Mouse (Mus musculus) liver, embryonic 14.5 days (tissue): ENCODE results near the gene Hhat. TPM values are rescaled to one million over a fixed set of nuclear protein-coding genes. Genes with fewer than 3 reads are reported as not detected.

ENCODE experiments used
- ATAC-seq: fragments of 200-750 bp; cut with Nextera tagmentation; 2 replicates; pipeline ENCODE4 v1.8.0; 2017; ENCODE audit warnings: moderate number of reproducible peaks, mild to moderate bottlenecking, moderate library complexity; ENCODE audit not compliant: insufficient read depth
- DNase-seq, 3 experiments: peaks; one replicate each; pipeline ENCODE4 v3.0.0-alpha.2; 2012 to 2013; ENCODE audit warnings: low read depth in 3 of 3, low spot score in 3 of 3
- H3K27ac ChIP-seq: fragments of 300-500 bp; sonication (generic); 2 replicates; pipeline ENCODE4 v1.5.1; 2014; ENCODE audit warnings: moderate library complexity, mild to moderate bottlenecking, control low read depth, inconsistent platforms
- H3K27me3 ChIP-seq: fragments of 300-500 bp; sonication (generic); 2 replicates; pipeline ENCODE4 v1.6.1; 2014; ENCODE audit warnings: mild to moderate bottlenecking, low read length, moderate library complexity; ENCODE audit not compliant: control insufficient read depth, insufficient read depth
- H3K36me3 ChIP-seq: fragments of 300-500 bp; sonication (generic); replicated peaks from 2 replicates; pipeline ENCODE4 v1.6.1; 2014; ENCODE audit warnings: low read depth; ENCODE audit not compliant: control insufficient read depth, insufficient read depth
- H3K4me1 ChIP-seq, 2 experiments: fragments of 200-500 bp in 1 of 2; fragments of 300-500 bp in 1 of 2; sonication (generic) in 1 of 2; replicated peaks; 2 replicates each; pipeline ENCODE4 v1.6.1; 2012 to 2014; ENCODE audit warnings: antibody characterized with exemption in 1 of 2, inconsistent platforms in 1 of 2, low read length in 1 of 2; ENCODE audit not compliant: control insufficient read depth in 2 of 2, insufficient read depth in 2 of 2
- H3K4me2 ChIP-seq: fragments of 300-500 bp; sonication (generic); 2 replicates; pipeline ENCODE4 v1.6.1; 2014; ENCODE audit warnings: low read depth, mild to moderate bottlenecking, control low read depth, moderate library complexity
- H3K4me3 ChIP-seq, 2 experiments: fragments of 200-500 bp in 1 of 2; fragments of 300-500 bp in 1 of 2; sonication (generic) in 1 of 2; 2 replicates each; pipeline ENCODE4 v1.5.1; 2012 to 2014; ENCODE audit warnings: low read depth in 2 of 2, low read length in 2 of 2, mild to moderate bottlenecking in 2 of 2, control low read depth in 1 of 2, inconsistent platforms in 1 of 2, moderate library complexity in 1 of 2; ENCODE audit not compliant: insufficient read depth in 1 of 2
- H3K9ac ChIP-seq: fragments of 300-500 bp; sonication (generic); replicated peaks from 2 replicates; pipeline ENCODE4 v1.6.1; 2014; ENCODE audit warnings: mild to moderate bottlenecking, control low read depth, moderate library complexity
- H3K9me3 ChIP-seq: fragments of 300-500 bp; sonication (generic); 2 replicates; pipeline ENCODE4 v1.6.1; 2016; ENCODE audit warnings: low read length, mixed read lengths; ENCODE audit not compliant: control insufficient read depth
- CTCF ChIP-seq: IDR thresholded peaks from 2 replicates; pipeline ENCODE4 v1.5.1; 2016; ENCODE audit warnings: antibody characterized with exemption, low read depth, control low read depth
- EP300 ChIP-seq: IDR thresholded peaks from 2 replicates; pipeline ENCODE4 v1.6.1; 2016; ENCODE audit warnings: antibody characterized with exemption, low read depth
- WGBS: fragments of 180-500 bp; shearing (Covaris S2); extraction: QIAGEN DNeasy Blood & Tissue Kit; methylation state at CpG from one replicate; pipeline ENCODE4 v1.1.7; 2014; ENCODE audit not compliant: insufficient replicate concordance; 5-methylcytosine and 5-hydroxymethylcytosine counted together
- polyA plus RNA-seq, 2 experiments: library from polyadenylated mRNA; depleted of rRNA in 1 of 2; stranded (reverse) in 1 of 2; unstranded in 1 of 2; fragments of >200 nt; fragmentation: Nextera tagmentation in 1 of 2; extraction: Ambion mirVana in 1 of 2; gene quantifications; 2 replicates each; pipeline versions ENCODE4 v1.2.1 to v1.2.3; 2012 to 2014

Hhat gene
- polyA plus RNA-seq, 2 experiments, result 0.73 to 1.4 TPM

GRCm38 (mm10) chr1:192642126-192642525, 128.9 kb downstream of the Hhat start:
- 40% methylated on average over 2 of the region's 2 CpGs for WGBS
- Histone ChIP-seq H3K27me3 (no peaks in the 10 kb centered on the region), H3K4me2 (no peak overlapping the region), H3K9ac (no peak overlapping the region), H3K4me1 (no peaks in the 10 kb centered on the region), H3K27ac (no peak overlapping the region), H3K4me3 (no peak overlapping the region), H3K36me3 (no peaks in the 10 kb centered on the region), H3K9me3 (no peaks in the 10 kb centered on the region)
- DNase-seq (no peak), ATAC-seq (no peak)
- no peak for TF ChIP-seq EP300
- TF ChIP-seq CTCF, result no peak

GRCm38 (mm10) chr1:192639175-192639574, 131.8 kb downstream of the Hhat start:
- DNase-seq (no peak), ATAC-seq (no peak)
- no peak overlapping the region for H3K4me3 ChIP-seq

GRCm38 (mm10) chr1:192621843-192622242, 149.2 kb downstream of the Hhat start:
- 41% methylated on average over 2 of the region's 2 CpGs for WGBS
- DNase-seq (no peak), ATAC-seq (no peak)
- no peak overlapping the region for H3K4me2 ChIP-seq
- no peak overlapping the region for H3K9ac ChIP-seq
- no peak overlapping the region for H3K4me3 ChIP-seq
- H3K27ac ChIP-seq, result no peak overlapping the region
- no peaks in the 10 kb centered on the region for H3K36me3 ChIP-seq
- H3K4me1 ChIP-seq, result no peaks in the 10 kb centered on the region
- H3K9me3 ChIP-seq, result no peaks in the 10 kb centered on the region
- H3K27me3 ChIP-seq, result no peaks in the 10 kb centered on the region
- TF ChIP-seq EP300 (no peak), CTCF (no peak)

More at GRCm38 (mm10) chr1:192639175-192639574, 131.8 kb downstream of the Hhat start:
- TF ChIP-seq EP300, result no peak
- no peak for TF ChIP-seq CTCF
- H3K4me2 ChIP-seq, result no peak overlapping the region
- H3K27ac ChIP-seq, result no peak overlapping the region
- H3K9me3 ChIP-seq, result no peaks in the 10 kb centered on the region
- H3K27me3 ChIP-seq, result no peaks in the 10 kb centered on the region
- no peak overlapping the region for H3K9ac ChIP-seq
- no peaks in the 10 kb centered on the region for H3K4me1 ChIP-seq
- 30% methylated on average over 3 of the region's 3 CpGs for WGBS
- H3K36me3 ChIP-seq, result no peaks in the 10 kb centered on the region

- H3K4me2 ChIP-seq, result no peak overlapping the region
- ATAC-seq, result no peak
- no peak overlapping the region for H3K27ac ChIP-seq
- H3K27me3 ChIP-seq, result no peaks in the 10 kb centered on the region
- no peaks in the 10 kb centered on the region; a peak in 1 of 4 replicates for H3K4me1 ChIP-seq
- TF ChIP-seq CTCF (no peak), EP300 (no peak)
- no peak for DNase-seq
- H3K36me3 ChIP-seq, result no peaks in the 10 kb centered on the region
- 58% methylated on average over 6 of the region's 6 CpGs for WGBS
- no peaks in the 10 kb centered on the region for H3K9me3 ChIP-seq
- H3K9ac ChIP-seq, result no peak overlapping the region
- H3K4me3 ChIP-seq, result no peak overlapping the region
Observed at GRCm38 (mm10) chr1:192613271-192613670, 157.8 kb downstream of the Hhat start.

GRCm38 (mm10) chr1:192611996-192612739, 158.9 kb downstream of the Hhat start:
- no peak overlapping the region for H3K27ac ChIP-seq
- 59% methylated on average over 11 of the region's 11 CpGs for WGBS
- no peak for ATAC-seq

More at GRCm38 (mm10) chr1:192611996-192612739, 158.9 kb downstream of the Hhat start:
- TF ChIP-seq EP300, result no peak
- no peak for TF ChIP-seq CTCF
- no peaks in the 10 kb centered on the region for H3K36me3 ChIP-seq
- no peaks in the 10 kb centered on the region; a peak in 1 of 4 replicates for H3K4me1 ChIP-seq
- no peaks in the 10 kb centered on the region for H3K9me3 ChIP-seq
- DNase-seq, result peak in 2 of 3 experiments; percentile 5 to 12
- no peak overlapping the region for H3K4me3 ChIP-seq
- H3K27me3 ChIP-seq, result no peaks in the 10 kb centered on the region
- H3K9ac ChIP-seq, result no peak overlapping the region
- H3K4me2 ChIP-seq, result no peak overlapping the region
